Mouse (Mus musculus) testis, adult 2 months (tissue): ENCODE data around the gene Nkx6-1. TPM values are rescaled to one million over a fixed set of nuclear protein-coding genes. Genes with fewer than 3 reads are reported as not detected.

ENCODE experiments used
- H3K27ac ChIP-seq: fragments of 200-500 bp; 2 replicates; pipeline ENCODE4 v1.5.1; 2012; ENCODE audit warnings: low read depth, low read length; ENCODE audit not compliant: control insufficient read depth, insufficient read depth
- H3K27me3 ChIP-seq: fragments of 200-500 bp; 2 replicates; pipeline ENCODE4 v1.6.1; 2012; ENCODE audit warnings: mild to moderate bottlenecking, low read length, moderate library complexity; ENCODE audit not compliant: control insufficient read depth, insufficient read depth
- H3K36me3 ChIP-seq: fragments of 200-500 bp; 2 replicates; pipeline ENCODE4 v1.6.1; 2012; ENCODE audit warnings: mild to moderate bottlenecking, low read length; ENCODE audit not compliant: control insufficient read depth, insufficient read depth
- H3K4me1 ChIP-seq: fragments of 200-500 bp; 2 replicates; pipeline ENCODE4 v1.6.1; 2012; ENCODE audit warnings: low read length; ENCODE audit not compliant: control insufficient read depth, insufficient read depth
- H3K4me3 ChIP-seq: fragments of 200-500 bp; 2 replicates; pipeline ENCODE4 v1.5.1; 2012; ENCODE audit warnings: low read depth, mild to moderate bottlenecking, low read length, moderate library complexity, mixed read lengths; ENCODE audit not compliant: control insufficient read depth
- CTCF ChIP-seq: fragments of 200-500 bp; IDR thresholded peaks from 2 replicates; pipeline ENCODE4 v1.5.1; 2012; ENCODE audit warnings: low read depth, mild to moderate bottlenecking, inconsistent platforms, low read length, moderate library complexity; ENCODE audit not compliant: control insufficient read depth, insufficient read depth, insufficient replicate concordance
- POLR2A ChIP-seq: fragments of 200-500 bp; IDR thresholded peaks from 2 replicates; pipeline ENCODE4 v1.6.1; 2012; ENCODE audit warnings: low read depth, mild to moderate bottlenecking, inconsistent platforms, low read length, moderate library complexity; ENCODE audit not compliant: control insufficient read depth
- polyA plus RNA-seq: library from polyadenylated mRNA; depleted of rRNA; stranded (reverse); fragments of >200 nt; gene quantifications from 2 replicates; pipeline ENCODE4 v1.2.3, GENCODE M21; 2012; rRNA removed

Nkx6-1 gene
- polyA plus RNA-seq, 1 experiment: 0.59 TPM

DNA sequence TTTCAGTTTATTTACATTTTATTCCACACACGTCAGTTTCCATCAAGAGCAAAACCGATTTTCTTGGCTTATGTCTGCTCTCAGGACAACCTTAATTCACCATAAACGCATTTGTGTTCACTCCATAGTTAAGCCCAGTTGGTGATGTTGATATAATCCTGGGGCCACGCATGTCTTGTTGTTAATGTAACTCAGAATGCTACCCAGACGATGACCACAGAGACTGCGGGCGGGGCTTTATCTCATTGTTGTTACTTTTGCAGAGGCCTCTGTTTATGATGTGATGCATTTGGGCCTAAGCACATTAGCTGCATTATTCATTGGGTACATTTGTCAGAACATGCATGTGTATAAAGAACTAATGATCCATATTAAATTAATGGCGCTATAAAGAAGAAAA, 19.7 kb downstream of the Nkx6-1 start:
- Histone ChIP-seq H3K4me3 (no peak overlapping the region), H3K27me3 (no peaks in the 10 kb centered on the region), H3K27ac (no peak overlapping the region), H3K4me1 (peaks cover 9% of the 10 kb centered on the region), H3K36me3 (no peaks in the 10 kb centered on the region)
- no peak for TF ChIP-seq CTCF
- no peak for TF ChIP-seq POLR2A

- Histone ChIP-seq H3K27me3 (no peaks in the 10 kb centered on the region), H3K27ac (no peak overlapping the region), H3K4me1 (no peaks in the 10 kb centered on the region), H3K36me3 (no peaks in the 10 kb centered on the region), H3K4me3 (no peak overlapping the region)
- TF ChIP-seq POLR2A: no peak
- TF ChIP-seq CTCF: no peak
Observed at GRCm38 (mm10) chr5:101638101-101638500, 26.7 kb downstream of the Nkx6-1 start.

Other genes starting within 250 kb of the Nkx6-1 start
- 195 and 201 TPM in 2 replicates for gene Cds1, start 100.1 kb upstream of the Nkx6-1 start, polyA plus RNA-seq